Mouse (Mus musculus) embryo, embryonic 10.5 days (tissue): ENCODE results near the gene Clcn6.

Experiments used
- DNase-seq: peaks from one replicate; pipeline ENCODE4 v3.0.0-alpha.2; 2015; ENCODE audit warnings: low spot score

The Clcn6 gene

DNA sequence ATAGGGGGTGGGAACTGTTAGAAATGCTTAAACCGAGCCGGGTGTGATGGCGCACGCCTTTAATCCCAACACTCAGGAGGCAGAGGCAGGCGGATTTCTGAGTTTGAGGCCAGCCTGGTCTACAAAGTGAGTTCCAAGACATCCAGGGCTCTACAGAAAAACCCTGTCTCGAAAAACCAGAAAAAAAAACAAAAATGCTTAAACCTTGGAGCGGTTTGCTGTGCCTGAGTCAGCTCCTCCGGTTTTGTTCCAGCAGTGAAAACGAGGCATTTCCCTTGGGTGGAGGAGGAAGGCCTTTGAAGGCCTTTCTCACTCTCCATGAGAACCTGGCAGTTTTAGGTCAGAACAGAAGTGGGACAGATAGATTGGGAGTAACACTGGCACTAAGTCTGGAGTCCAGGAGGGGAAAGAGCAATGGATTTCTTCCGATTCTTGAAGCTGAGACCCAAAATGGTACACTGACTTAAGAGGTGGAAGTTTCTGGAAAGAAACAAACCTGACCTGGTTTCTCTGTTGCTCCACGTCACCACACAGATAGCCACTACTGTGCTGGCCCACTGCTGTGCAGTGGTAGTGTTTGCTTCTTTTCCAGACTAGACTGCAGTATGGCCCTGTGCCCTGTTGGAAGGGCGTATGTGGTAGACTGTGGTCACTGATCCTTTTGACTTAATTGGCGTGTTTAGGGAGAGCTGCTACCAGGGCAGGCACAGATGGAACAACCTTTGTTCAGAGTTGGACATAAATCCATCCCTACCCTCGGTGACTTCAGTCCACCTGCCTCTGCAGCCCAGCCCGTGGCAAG lies 1.6 kb upstream of the Clcn6 start:
- DNase-seq, result no peak

- DNase-seq, result no peak
Measured at GRCm38 (mm10) chr4:148039254-148040028, 820 bp upstream of the Clcn6 start.

DNA sequence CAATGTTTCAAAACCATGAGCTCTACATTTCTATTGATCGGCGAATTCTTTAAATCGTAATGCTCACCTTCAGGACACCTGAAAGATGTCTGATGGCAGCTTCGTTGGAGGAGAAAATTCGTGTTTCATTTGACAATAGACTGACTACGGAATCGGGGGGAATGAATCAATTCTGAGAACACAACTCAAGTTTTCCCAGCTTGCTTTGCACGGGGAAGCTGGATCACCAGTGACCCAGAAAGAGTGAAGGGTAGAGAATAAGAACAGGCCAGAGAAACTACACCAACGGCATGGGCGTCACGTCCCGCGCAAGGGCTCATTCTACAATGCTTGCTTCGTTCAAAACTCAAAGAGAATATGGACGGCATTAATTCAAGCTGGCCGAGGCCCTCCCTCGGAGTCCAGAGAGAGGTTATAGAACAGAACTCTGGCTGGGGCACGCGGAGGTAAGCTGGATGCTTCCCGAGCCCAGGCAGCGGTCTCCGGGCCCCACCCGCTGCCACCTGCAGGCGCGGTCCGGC lies 482 bp downstream of the Clcn6 start:
- DNase-seq, result no peak

GRCm38 (mm10) chr4:148035440-148035839 lies 3.2 kb downstream of the Clcn6 start:
- DNase-seq, result no peak

- DNase-seq, result no peak
Measured at GRCm38 (mm10) chr4:148033858-148034410, 4.7 kb downstream of the Clcn6 start.

GRCm38 (mm10) chr4:148030506-148030905 lies 8.1 kb downstream of the Clcn6 start:
- no peak for DNase-seq

DNA sequence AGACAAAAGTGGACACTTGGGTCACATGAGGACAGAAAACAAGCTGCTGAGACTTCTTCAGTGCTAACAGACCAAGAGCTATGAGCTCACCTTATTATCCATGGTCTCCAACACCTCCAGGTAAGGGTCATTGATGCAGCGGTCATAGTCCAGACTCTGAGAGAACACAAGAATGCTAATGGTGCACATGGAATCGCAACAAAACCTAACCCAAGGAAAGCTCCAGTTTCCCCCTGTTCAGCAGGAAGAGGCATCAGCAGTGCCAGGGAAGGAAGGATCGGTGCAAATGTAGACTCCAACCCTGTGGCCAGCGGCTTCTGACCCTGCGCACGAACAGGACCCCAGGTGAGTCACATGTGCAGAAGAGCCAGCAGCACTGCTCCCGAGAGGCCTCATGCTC lies 9.3 kb downstream of the Clcn6 start:
- DNase-seq, result no peak

DNA sequence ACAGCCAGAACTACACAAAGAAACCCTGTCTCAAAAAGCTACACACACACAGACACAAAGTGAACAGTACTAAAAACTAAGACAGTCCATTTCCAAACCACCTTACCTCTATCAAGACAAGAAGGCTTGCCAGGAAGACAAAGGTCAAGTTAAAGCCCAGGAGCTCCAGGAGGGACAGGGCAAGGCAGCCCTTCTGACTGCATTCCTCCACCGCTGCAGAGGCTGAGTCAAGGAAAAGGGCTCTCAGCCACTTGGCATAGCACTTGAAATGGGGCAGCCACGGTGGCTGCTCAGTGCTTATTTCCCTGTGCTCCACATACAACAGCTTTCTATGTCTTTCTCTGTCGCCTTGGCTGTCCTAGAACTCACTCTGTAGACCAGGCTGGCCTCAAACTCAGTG lies 14.6 kb downstream of the Clcn6 start:
- no peak for DNase-seq

DNA sequence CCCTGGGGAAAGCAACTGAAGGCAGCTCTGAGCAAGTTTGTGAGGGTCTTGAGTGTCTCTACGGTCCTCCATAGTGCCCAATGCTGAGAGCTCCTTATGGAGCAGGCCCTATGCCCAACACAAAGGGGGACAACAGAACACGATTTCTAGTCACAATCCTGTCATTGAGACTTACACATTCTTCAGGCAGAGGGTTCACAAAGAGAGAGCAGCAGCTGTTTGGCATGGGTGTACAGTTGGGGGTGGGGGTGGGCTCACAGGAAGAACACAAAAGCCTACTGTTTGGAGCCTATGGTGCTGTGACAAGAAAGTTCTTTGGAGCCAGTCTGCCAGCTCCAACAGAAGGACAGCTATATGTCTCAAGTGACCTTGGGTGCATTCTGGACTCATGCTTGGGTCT lies 20.2 kb downstream of the Clcn6 start:
- no peak for DNase-seq

GRCm38 (mm10) chr4:148016981-148017380 lies 21.6 kb downstream of the Clcn6 start:
- no peak for DNase-seq

DNA sequence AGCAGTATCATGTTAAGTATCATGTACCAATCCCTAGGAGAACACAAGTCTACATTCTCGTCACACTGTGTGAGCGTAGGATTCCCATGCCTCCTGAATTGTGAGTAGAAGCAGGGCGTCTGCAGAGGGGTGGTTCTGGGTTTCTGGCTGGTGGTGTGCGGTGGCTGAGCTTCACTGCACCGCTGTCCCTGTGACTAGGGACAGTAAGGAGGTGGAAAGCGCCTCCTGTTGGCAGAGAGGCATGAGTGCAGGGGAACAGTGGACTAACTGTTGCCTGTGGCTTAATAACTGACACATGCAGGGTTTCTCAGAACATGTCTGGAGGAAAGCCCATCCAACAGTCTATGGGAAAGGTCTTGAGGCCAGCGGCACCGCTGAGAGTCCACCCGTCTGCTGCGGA lies 23.2 kb downstream of the Clcn6 start:
- peak; percentile 28 for DNase-seq

DNA sequence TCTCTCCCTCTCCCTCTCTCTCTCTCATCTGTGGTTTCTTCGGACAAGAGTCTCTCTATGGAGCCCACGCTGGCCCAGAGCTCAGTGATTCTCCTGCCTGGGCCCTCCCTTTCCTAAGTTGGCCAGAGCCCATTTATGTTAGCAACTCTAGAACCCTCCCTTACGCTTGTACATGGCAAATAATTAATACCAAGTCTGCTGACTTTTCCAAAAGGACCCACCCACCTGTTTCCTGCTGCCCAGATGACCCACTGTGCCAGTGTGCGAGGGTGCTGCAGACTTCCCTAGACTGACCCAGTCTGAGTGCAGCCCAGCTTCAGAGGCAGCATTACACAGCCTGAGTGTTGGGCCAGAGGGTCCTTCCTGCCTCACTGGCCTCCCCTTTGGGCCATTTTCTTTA lies 26.4 kb downstream of the Clcn6 start:
- DNase-seq, result no peak

DNA sequence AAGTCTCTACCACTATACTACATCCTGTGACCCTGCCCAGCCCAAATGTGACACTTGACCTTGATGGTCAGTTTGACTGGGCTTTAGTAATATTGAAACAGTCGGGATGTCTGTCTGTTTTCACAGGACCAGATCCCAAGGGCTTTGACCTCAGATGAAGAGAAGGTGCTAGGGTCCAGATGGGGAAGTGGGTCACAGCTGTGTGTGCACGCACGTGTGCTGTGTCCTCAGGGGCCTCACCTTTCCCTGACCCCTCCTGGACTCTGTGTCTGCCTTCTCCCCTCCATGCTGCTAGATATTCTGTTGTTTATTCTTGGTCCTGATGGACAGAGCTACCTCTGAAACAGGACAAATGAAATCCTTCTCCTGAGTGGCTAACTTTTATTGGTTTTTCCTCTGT lies 27.3 kb downstream of the Clcn6 start:
- no peak for DNase-seq

DNA sequence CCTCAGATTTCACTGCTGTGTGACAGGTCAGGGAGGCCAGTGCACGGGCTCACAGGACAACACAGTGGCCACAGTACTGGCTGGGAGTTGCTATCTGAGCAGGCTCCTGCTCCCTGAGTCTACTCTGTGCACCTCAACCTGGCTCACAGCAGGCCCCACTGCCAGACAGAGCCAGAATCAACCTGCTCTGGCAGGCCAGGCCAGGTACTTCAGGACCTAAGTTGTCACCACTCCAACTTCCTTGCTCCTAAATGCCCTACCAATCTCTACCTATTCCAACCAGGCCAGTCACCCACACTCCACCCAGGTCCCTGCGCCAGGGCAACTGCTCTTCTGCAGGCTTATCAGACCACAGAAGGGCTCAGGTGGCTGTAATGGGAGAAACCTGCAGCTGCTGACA lies 29.0 kb downstream of the Clcn6 start:
- no peak for DNase-seq

- DNase-seq, result peak; percentile 36
Measured at GRCm38 (mm10) chr4:148008412-148008811, 30.2 kb downstream of the Clcn6 start.

DNA sequence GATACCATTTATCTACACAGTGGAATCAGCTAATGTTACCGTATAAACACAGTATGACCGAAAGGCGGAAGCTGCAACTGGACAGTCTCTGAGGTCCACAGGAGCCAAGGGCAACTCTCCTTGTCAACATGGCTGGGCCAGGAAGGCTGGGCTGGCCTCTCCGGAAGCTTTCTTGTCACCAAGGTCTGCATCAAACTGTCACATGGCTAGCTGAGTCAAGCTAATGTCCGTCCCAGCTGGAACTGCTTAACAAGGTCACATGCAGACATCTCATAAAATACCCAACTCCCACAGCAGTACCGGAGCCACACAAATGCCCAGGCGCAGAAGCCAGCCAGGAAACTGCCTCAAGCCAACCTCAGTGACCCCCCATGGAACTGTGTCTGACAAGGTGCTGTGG lies 34.3 kb downstream of the Clcn6 start:
- DNase-seq, result no peak

GRCm38 (mm10) chr4:148001866-148002265 lies 36.8 kb downstream of the Clcn6 start:
- peak; percentile 38 for DNase-seq

DNA sequence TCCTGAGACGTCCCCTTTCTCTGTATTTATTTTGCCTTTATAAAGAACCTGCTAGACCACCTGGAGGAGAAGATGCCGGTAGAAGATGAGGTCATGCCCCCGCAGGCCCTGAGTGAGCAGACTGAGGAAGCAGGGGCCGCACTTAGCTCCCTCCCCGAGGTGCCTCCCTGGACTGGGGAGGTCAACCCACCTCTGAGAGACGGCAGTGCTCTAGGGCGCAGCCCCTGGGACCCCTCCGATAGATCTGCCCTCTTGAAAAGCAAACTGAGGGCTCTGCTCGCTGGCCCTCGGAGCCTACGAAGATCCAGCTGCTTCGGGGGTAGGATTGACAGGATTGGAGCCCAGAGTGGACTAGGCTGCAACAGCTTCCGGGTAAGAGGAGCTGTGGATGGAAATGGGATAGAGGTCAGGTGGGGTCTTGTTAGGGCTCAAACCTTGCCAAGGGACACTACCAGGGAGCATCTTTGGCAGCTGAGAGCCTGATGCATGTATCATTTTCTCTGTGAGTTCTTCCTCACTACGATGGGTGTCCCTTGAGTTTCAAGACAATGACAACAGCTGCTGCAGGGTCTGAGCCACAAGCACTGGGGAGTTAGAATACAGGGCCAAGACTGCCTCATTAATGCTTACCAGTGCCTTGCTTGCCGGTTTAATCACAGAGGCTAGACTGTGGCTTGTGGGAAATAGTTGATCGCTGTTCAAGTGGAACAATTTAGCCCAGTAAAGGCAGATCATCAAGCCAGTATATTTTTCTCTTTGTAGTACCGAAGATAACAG lies 37.4 kb downstream of the Clcn6 start:
- DNase-seq, result no peak

GRCm38 (mm10) chr4:148000202-148000772 lies 38.3 kb downstream of the Clcn6 start, which contains the start of gene Nppa:
Nppa (plus strand) TSS chr4:148000722.
- DNase-seq, result no peak

DNA sequence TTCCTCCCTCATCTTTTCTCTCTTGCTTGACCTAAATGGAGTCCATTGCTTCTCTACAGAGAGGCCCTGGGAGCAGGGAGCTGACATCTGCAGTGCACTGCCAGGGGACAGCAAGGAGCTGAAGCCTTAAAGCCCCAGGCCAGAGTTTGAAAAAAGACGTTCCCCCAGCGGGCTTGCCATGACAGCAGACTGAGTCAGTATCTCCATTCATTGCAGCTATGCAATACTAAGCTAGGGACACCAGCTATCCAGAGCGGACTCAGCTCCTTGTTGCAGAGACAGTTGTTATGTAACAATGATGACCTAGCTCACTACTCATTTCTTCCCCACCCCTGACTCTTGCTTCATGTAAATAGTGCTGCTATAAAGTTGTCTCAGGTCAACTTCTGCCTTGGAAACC lies 43.3 kb downstream of the Clcn6 start:
- no peak for DNase-seq

- no peak for DNase-seq
Measured at GRCm38 (mm10) chr4:147993571-147994095, 45.0 kb downstream of the Clcn6 start.
